Mouse (Mus musculus) intestine, embryonic 15.5 days (tissue): ENCODE data around the gene Lrwd1. TPM values are rescaled to one million over a fixed set of nuclear protein-coding genes. Genes with fewer than 3 reads are reported as not detected.

Source experiments
- ATAC-seq: fragments of 200-750 bp; cut with Nextera tagmentation; 2 replicates; pipeline ENCODE4 v1.8.0; 2017; ENCODE audit warnings: moderate TSS enrichment, moderate library complexity
- H3K27ac ChIP-seq: fragments of 300-500 bp; sonication (generic); 2 replicates; pipeline ENCODE4 v1.5.1; 2015; ENCODE audit warnings: mild to moderate bottlenecking, inconsistent platforms
- H3K27me3 ChIP-seq: fragments of 300-500 bp; sonication (generic); replicated peaks from 2 replicates; pipeline ENCODE4 v1.6.1; 2015; ENCODE audit warnings: inconsistent platforms
- H3K36me3 ChIP-seq: fragments of 300-500 bp; sonication (generic); 2 replicates; pipeline ENCODE4 v1.6.1; 2015; ENCODE audit warnings: inconsistent platforms
- H3K4me1 ChIP-seq: fragments of 300-500 bp; sonication (generic); replicated peaks from 2 replicates; pipeline ENCODE4 v1.6.1; 2015; ENCODE audit warnings: inconsistent platforms
- H3K4me2 ChIP-seq: fragments of 300-500 bp; sonication (generic); replicated peaks from 2 replicates; pipeline ENCODE4 v1.6.1; 2015; ENCODE audit warnings: mild to moderate bottlenecking, inconsistent platforms
- H3K4me3 ChIP-seq: fragments of 300-500 bp; sonication (generic); replicated peaks from 2 replicates; pipeline ENCODE4 v1.5.1; 2015; ENCODE audit warnings: inconsistent platforms
- H3K9ac ChIP-seq: fragments of 300-500 bp; sonication (generic); 2 replicates; pipeline ENCODE4 v1.6.1; 2015; ENCODE audit warnings: inconsistent platforms
- H3K9me3 ChIP-seq: fragments of 300-500 bp; sonication (generic); 2 replicates; pipeline ENCODE4 v1.6.1; 2016; ENCODE audit warnings: inconsistent platforms
- WGBS: fragments of 180-500 bp; shearing (Covaris S2); methylation state at CpG from one replicate; pipeline ENCODE4 v1.1.7; 2015; 5-methylcytosine and 5-hydroxymethylcytosine counted together
- polyA plus RNA-seq: library from polyadenylated mRNA; unstranded; fragments of >200 nt; fragmentation: Nextera tagmentation; extraction: Ambion mirVana; gene quantifications from 2 replicates; pipeline ENCODE4 v1.2.1, GENCODE M21; 2015

The Lrwd1 gene
- polyA plus RNA-seq, 1 experiment from 2014 or later = 24.5 TPM

GRCm38 (mm10) chr5:136104511-136104910, 31.4 kb downstream of the Lrwd1 start:
- no peak for ATAC-seq
- no peaks in the 10 kb centered on the region for H3K27me3 ChIP-seq
- H3K27ac ChIP-seq = no peak overlapping the region
- no peak overlapping the region for H3K4me2 ChIP-seq
- H3K4me3 ChIP-seq = no peak overlapping the region
- H3K9ac ChIP-seq = no peak overlapping the region
- no peaks in the 10 kb centered on the region for H3K9me3 ChIP-seq
- H3K4me1 ChIP-seq = peaks cover 14% of the 10 kb centered on the region
- 0 out of 2 replicates have a peak, but pooled peaks cover 7% of the 10 kb centered on the region for H3K36me3 ChIP-seq
- WGBS = 93% methylated on average over 5 of the region's 5 CpGs

DNA sequence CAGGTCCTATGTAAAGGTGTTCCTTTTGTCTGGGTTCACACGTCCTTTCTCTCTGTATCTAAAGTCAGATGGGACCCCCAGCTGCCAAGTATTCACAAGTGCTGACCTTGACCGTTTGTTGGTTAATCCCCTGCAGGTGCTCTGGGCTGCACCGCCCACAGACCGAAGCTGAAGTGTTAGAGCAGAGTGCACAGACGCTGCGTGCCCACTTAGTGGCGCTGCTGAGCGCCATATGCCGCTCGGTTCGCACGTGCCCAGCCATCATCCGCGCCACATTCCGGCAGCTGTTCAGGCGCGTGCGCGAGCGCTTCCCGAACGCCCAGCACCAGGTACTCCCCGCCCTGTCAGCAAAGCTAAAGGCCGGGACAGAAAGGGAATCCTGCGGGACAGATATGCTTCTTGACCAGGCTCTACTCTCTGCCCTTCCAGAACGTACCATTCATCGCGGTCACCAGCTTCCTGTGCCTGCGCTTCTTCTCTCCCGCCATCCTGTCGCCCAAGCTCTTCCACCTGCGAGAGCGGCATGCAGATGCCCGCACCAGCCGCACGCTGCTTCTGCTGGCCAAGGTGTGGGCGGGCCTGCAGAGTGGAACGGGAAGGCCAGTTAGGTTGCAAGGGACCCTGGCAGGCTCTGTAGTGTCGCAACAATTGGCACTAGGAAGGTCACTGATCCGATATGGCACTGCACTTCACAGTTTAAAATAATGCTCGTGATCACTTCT, 33.6 kb downstream of the Lrwd1 start:
- Histone ChIP-seq H3K27ac (no peak overlapping the region), H3K4me1 (peaks cover 14% of the 10 kb centered on the region), H3K27me3 (no peaks in the 10 kb centered on the region), H3K4me2 (peak overlapping the region; percentile 71), H3K9me3 (no peaks in the 10 kb centered on the region), H3K9ac (no peak overlapping the region; the same call in 1 of the 2 replicates), H3K4me3 (peak overlapping the region; percentile 19), H3K36me3 (0 out of 2 replicates have a peak, but pooled peaks cover 7% of the 10 kb centered on the region)
- peak; percentile 85 for ATAC-seq
- 10% methylated on average over 41 of the region's 41 CpGs for WGBS

- no peak overlapping the region for H3K4me3 ChIP-seq
- no peaks in the 10 kb centered on the region for H3K9me3 ChIP-seq
- no peak overlapping the region for H3K27ac ChIP-seq
- no peak for ATAC-seq
- no peaks in the 10 kb centered on the region for H3K27me3 ChIP-seq
- H3K4me2 ChIP-seq = no peak overlapping the region
- 84% methylated on average over 10 of the region's 10 CpGs for WGBS
- no peaks in the 10 kb centered on the region for H3K36me3 ChIP-seq
- H3K9ac ChIP-seq = no peak overlapping the region
- H3K4me1 ChIP-seq = peaks cover 14% of the 10 kb centered on the region
These were observed 37.3 kb downstream of the Lrwd1 start for GRCm38 (mm10) chr5:136098536-136098935.

DNA sequence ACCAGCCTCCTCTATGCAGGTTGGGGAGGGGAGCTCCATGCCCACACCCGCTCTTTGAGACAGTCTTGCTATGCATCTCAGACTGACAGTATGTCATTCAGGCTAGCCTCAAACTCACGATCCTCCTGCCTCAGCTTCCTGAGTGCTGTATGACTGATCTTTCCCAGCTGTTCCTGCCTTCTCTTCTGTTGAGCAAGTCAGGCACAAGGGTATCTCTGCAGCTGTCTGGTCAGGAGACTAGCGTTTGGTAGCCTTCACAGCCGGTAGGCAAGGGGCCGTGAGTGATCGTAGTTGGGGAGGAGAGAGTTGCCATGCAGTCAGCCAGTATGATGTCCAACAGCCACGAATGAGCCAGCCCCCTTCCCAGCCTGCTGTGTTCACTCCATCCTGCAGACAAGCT, 40.8 kb downstream of the Lrwd1 start:
- H3K9me3 ChIP-seq = no peaks in the 10 kb centered on the region
- no peak overlapping the region for H3K27ac ChIP-seq
- no peak overlapping the region for H3K4me3 ChIP-seq
- no peaks in the 10 kb centered on the region for H3K27me3 ChIP-seq
- ATAC-seq = no peak
- H3K4me1 ChIP-seq = no peaks in the 10 kb centered on the region
- no peaks in the 10 kb centered on the region for H3K36me3 ChIP-seq
- 77% methylated on average over 7 of the region's 7 CpGs for WGBS
- H3K9ac ChIP-seq = no peak overlapping the region
- H3K4me2 ChIP-seq = no peak overlapping the region

DNA sequence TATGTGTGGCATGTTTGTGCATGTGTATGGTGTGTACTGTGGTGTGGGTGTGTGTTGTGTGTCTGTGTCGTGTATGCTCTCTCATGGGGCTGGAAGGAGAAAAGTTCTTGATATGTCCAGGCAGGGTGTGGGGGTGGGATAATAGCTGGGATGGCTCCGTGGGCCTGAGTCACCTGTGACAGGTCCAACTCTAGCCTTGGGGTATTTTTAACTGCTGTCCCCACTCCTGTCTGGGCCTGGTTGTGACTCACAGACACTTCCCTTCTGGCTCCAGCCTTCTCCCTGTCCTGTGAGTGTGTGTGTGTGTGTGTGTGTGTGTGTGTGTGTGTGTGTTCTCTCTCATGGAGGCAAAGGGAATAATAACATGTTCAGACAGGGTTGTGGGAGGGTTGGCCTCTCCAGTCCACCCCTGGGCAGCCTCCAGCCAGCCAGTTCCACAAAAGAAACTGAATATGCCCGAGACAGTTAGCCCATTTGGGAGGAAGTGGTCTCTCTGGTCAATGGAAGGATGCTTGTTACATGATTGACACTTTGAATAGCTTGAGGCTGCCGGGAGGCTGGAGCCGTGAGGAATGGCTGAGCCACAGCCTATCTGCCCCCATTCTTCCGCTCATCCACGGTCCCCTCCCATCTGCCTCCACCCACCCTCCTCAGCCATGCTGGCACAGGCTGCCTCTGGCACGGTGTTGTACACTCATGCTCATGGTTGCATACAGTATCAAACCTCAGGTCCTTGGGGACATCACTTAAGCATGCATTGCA, 41.4 kb downstream of the Lrwd1 start:
- Histone ChIP-seq H3K27me3 (no peaks in the 10 kb centered on the region), H3K4me3 (no peak overlapping the region), H3K4me2 (no peak overlapping the region), H3K9ac (no peak overlapping the region), H3K4me1 (no peaks in the 10 kb centered on the region), H3K27ac (no peak overlapping the region), H3K9me3 (no peaks in the 10 kb centered on the region), H3K36me3 (no peaks in the 10 kb centered on the region)
- 72% methylated on average over 8 of the region's 8 CpGs for WGBS
- no peak for ATAC-seq

GRCm38 (mm10) chr5:136091927-136092326, 43.9 kb downstream of the Lrwd1 start:
- ATAC-seq = no peak
- H3K4me1 ChIP-seq = peaks cover 11% of the 10 kb centered on the region; the same call in 1 of the 2 replicates
- no peaks in the 10 kb centered on the region for H3K36me3 ChIP-seq
- no peak overlapping the region for H3K9ac ChIP-seq
- H3K4me2 ChIP-seq = no peak overlapping the region
- no peaks in the 10 kb centered on the region for H3K9me3 ChIP-seq
- no peak overlapping the region for H3K4me3 ChIP-seq
- no peaks in the 10 kb centered on the region for H3K27me3 ChIP-seq
- 65% methylated on average over 5 of the region's 5 CpGs for WGBS
- H3K27ac ChIP-seq = no peak overlapping the region

DNA sequence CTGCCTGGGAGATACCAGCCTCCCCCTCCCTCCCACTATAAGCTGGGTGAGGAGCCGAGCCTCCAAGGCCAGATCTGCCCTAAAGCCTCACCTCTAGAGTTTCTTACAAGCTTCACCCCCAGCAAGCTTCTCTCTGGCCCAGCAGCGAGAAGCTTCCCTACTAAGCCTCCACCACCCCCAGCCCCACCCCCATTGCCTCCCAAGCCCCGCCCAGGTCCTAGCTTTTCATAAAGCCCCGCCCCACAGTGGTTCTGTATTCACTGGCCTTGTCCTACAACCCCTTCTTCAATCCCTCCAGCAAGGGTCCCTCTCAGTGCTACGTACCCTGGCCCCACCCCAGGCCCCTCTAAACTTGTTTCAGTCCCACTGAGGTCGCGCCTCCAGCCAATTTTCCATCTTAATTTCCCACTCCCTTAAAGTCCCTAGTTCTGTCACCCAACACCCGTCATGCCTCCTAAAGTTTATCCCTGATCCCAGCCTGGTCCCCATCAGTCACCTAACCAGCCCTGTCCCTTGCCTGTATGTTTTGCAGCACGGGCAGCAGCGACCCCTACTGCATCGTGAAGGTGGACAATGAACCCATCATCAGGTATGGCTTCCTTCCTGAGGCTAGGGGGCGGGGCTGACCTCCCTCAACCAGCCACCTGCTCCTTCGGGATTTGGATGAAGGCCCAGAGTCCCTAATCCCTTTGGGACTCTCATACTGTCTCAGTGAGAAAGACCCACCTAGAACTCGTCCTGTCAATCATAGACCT, 46.9 kb downstream of the Lrwd1 start:
- Histone ChIP-seq H3K27ac (no peak overlapping the region), H3K4me1 (peaks cover 23% of the 10 kb centered on the region), H3K27me3 (no peaks in the 10 kb centered on the region), H3K9ac (no peak overlapping the region), H3K36me3 (no peaks in the 10 kb centered on the region), H3K4me2 (no peak overlapping the region), H3K4me3 (no peak overlapping the region), H3K9me3 (no peaks in the 10 kb centered on the region)
- no peak for ATAC-seq
- 26% methylated on average over 14 of the region's 14 CpGs for WGBS

DNA sequence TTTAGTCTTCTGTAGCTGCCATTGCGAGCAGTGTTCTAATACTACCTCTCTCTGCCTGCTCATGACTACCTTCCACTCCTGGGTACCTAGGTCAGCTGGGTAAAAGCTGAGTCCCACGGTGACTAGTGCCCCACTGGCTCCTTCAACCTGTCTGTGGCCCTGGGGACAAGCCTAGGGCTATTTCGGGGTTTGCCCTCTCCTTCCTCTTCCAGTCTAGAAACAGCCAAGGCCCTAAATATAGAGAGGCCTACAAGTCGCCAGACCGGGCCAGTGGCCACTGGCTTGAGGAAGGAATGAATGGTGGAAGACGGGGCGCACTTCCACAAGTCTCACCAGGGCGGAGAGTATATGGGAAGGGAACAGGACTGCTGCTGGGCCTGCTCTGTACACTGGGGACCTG, 49.6 kb downstream of the Lrwd1 start:
- no peak for ATAC-seq
- Histone ChIP-seq H3K36me3 (no peaks in the 10 kb centered on the region), H3K27ac (no peak overlapping the region), H3K9me3 (no peaks in the 10 kb centered on the region), H3K4me3 (no peak overlapping the region), H3K4me2 (no peak overlapping the region), H3K9ac (no peak overlapping the region), H3K4me1 (peaks cover 24% of the 10 kb centered on the region), H3K27me3 (no peaks in the 10 kb centered on the region)
- 91% methylated on average over 8 of the region's 8 CpGs for WGBS

DNA sequence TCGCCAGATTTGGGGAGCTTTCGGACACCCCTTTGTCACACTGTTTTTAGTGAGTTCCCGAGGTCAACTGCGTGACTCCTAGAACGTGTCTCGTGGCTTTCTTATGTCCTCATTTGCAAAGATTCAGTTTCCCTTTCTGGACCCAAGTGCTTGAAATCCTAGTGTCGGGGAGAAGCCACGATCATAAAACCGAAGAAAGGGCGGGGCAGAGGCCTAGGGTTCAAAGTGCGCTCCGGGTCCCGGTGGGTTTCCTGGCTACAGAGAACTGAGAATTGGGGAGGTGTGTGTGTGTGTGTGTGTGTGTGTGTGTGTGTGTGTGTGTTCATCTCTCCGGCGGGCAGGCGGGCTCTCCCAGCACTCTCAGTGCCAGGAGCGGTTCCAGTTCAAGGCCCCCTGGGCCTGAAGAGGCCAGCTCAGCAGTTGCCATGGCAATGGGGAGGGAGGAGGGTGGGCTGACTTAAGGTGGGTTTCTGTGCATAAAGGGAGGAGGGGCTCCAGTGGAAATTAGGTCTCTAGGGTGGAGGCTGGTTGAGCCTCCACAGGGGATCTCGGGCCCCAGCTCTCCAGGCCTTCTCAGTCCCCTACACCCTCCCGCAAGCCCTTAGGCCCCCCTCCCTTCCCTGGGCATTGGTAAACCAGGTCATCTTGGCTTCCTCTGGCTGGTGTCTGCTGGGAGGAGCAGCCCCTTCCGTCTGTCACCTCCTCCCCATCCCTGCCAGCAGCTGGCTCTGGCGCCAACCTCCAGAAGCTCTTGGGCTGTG, 50.8 kb downstream of the Lrwd1 start:
- Histone ChIP-seq H3K36me3 (no peaks in the 10 kb centered on the region), H3K4me3 (peak overlapping the region; percentile 70), H3K9ac (peak overlapping the region; percentile 39), H3K4me1 (peaks cover 24% of the 10 kb centered on the region), H3K27ac (peak overlapping the region; percentile 19; the same call in 1 of the 2 replicates), H3K4me2 (peak overlapping the region; percentile 94), H3K9me3 (no peaks in the 10 kb centered on the region), H3K27me3 (no peaks in the 10 kb centered on the region)
- ATAC-seq = peak; percentile 30
- WGBS = 20% methylated on average over 19 of the region's 21 CpGs

- WGBS = 2% methylated on average over 23 of the region's 23 CpGs
These were observed 51.6 kb downstream of the Lrwd1 start for GRCm38 (mm10) chr5:136084144-136084881.

DNA sequence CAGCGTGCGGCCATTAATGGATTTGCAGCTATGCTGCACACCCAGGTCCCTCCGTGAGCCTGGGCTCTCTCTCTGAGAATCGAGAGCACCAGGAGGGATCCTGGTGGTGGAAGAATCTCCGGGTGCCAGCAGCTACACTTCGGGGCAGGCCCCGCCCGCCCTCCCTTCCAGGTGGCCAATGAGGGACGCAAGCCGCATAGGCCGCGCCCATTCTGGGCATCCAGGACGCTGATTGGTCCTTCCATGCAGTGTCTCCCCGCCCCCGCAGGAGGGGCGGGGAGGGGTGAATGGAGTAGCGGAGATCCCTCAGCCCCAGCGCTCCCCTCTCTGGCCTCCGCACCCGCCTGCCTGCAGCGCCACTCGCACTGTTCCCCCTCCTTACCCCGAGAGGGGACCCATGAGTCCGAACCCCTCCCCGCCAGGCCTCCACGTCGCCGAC, 52.2 kb downstream of the Lrwd1 start, which contains the start of gene Rasa4:
TSS of gene Rasa4 (plus strand) at position 248 of the 439 bp plus-strand sequence.
- Histone ChIP-seq H3K27me3 (no peaks in the 10 kb centered on the region), H3K9me3 (no peaks in the 10 kb centered on the region), H3K36me3 (no peaks in the 10 kb centered on the region), H3K4me3 (peak within 1 kb of the TSS; percentile 70), H3K4me1 (peaks cover 17% of the 10 kb centered on the region), H3K4me2 (peak within 1 kb of the TSS; percentile 94), H3K9ac (peak within 1 kb of the TSS; percentile 59), H3K27ac (peak within 1 kb of the TSS; percentile 19; the same call in 1 of the 2 replicates)
- peak; percentile 97 for ATAC-seq
- under 1% methylated on average over 27 of the region's 28 CpGs for WGBS

More at GRCm38 (mm10) chr5:136084144-136084881, 51.6 kb downstream of the Lrwd1 start:
- Histone ChIP-seq H3K4me2 (peak overlapping the region; percentile 94), H3K4me3 (peak overlapping the region; percentile 70), H3K9ac (peak overlapping the region; percentile 59), H3K4me1 (peaks cover 24% of the 10 kb centered on the region), H3K36me3 (no peaks in the 10 kb centered on the region), H3K27ac (peak overlapping the region; percentile 19; the same call in 1 of the 2 replicates), H3K9me3 (no peaks in the 10 kb centered on the region), H3K27me3 (no peaks in the 10 kb centered on the region)
- peak; percentile 32 for ATAC-seq
